Mouse (Mus musculus) gonadal fat pad, adult 2 months (tissue): ENCODE results near the gene Crim1. TPM values are rescaled to one million over a fixed set of nuclear protein-coding genes. Genes with fewer than 3 reads are reported as not detected.
A peak's percentile ranks its signal among the peaks of the same experiment; 100 is the strongest.

Experiments
- DNase-seq: peaks from one replicate; pipeline ENCODE4 v3.0.0-alpha.2; 2012; ENCODE audit warnings: low read depth
- polyA plus RNA-seq: library from polyadenylated mRNA; depleted of rRNA; stranded (reverse); fragments of >200 nt; gene quantifications from 2 replicates; pipeline ENCODE4 v1.2.3, GENCODE M21; 2012; rRNA removed

Crim1 gene
- 44.6 and 46.9 TPM in 2 replicates for polyA plus RNA-seq

DNA sequence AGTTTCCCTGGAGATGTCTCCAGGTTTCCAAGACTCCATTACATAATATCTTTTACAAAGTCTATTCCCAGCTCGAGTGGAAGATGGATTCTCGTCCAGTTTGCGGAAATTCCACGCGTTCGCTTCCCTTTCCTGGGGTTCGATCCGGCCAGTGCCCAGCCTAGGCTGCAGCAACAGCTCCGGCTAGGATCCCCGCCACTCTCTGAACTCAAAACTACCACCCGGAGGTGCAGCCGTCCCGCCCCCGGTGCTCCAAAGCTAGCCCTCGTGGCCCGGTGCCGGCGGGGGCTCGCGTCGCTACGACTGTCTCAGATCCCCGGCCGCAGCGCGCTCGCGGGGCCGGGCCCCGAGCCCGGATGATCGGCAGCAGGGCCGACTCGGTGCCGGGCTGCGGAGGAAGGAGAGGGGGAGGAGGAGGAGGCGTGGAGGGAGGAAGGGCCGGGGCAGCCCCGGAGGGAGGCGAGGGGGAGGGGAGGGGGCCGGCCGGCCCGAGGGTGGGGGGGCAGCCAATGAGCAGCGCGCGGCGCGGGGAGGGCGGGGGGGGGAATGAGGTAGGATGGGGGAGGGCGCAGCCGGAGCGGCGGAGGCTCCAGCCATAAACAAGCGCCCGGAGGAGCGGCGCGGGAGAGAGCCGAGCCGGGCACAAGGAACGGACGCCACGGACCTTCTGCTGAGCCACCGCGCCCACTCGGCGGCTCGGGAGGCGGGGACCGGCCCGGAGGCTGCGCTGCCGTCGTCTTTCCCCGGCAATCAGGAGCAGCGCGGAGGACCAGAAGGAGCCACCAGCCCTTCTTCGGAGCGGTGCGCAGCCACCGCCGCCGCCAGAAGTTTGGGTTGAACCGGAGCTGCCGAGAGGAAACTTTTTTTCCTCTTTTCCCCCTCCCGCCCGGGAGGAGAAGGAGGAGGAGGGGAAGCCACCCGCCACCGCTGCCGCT, at the start of gene Crim1:
Gene Crim1, plus strand, starts transcription at position 623 of the 935 bp plus-strand sequence.
- no peak for DNase-seq

DNA sequence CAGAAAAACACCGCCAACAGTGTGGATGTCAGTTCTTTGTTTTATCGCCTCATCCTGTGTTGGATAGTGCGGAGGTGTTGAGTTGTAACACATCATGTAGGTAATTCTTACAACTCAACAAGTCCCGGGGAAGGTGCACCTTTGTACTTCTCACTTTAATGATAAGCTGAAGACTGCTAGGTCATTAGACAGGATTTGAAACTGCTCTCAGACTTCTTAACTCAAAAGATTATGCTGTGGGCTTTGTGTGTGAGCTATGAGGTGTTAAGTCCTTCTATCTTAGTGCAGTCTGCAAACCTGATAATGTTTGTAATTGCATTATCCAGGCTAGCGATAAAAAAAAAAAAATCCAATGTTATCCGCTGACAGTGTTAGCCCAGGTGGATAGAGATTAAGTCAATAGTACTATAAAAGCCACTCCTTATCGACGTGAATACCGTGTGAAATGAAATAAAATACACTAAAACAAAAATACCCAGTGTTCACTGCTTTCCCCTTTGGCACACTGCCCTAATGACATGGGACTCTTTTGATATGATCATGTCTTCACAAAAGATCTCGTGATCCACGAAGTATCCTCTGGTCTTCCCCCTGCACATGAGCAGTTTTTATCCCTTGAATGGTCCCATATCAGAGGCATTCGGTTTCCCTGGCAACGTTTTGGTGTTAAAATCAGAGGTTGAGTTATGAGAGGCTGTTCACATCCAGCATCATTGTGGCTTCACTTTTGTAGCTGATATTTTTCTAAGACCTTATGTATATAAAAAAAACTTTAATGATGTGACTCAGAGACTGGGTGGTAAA, 48.4 kb upstream of the Crim1 start:
- no peak for DNase-seq

DNA sequence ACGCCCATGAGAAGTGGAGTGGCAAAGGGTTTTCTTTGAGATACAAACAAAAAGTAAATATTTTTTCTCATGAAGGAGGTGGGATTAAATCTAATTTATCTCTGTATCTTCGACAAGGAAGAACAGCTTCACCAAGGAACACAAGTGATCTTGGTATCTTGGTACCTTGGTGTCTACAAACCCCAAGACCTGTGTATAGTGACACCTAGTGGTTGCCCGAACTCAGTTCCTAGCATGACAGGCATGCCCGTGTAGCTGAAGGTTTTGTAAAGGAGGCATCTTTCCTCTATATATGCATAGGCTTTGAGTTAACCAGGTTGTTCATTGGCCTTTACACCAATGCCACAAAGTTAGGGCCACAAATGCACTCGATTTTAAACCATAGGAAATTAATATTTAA, 36.8 kb upstream of the Crim1 start:
- no peak for DNase-seq

- DNase-seq: no peak
Observed at GRCm38 (mm10) chr17:78163724-78164236, 36.3 kb upstream of the Crim1 start.

GRCm38 (mm10) chr17:78165855-78166254, 34.2 kb upstream of the Crim1 start:
- DNase-seq: no peak

GRCm38 (mm10) chr17:78166566-78166965, 33.5 kb upstream of the Crim1 start:
- DNase-seq: peak; percentile 79

DNA sequence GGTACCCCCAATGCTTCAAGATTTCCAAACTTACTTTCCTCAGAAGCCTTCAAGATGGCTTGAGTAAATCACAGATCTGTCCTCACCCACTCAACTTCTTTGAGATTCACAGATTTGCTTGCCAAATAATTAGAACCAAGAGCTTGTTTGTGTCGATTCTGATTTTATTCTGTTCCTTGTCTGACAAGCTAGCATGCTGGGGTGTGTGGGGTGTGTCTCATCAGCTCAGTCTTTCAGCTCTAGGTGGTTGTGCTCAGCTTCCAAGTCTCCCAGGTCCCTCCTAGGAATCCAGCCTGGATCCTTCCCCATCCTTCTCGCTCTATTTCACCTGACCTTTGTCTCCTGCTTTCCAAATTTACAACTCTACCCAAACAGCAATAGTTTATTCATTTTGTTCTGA, 27.7 kb upstream of the Crim1 start:
- no peak for DNase-seq

DNA sequence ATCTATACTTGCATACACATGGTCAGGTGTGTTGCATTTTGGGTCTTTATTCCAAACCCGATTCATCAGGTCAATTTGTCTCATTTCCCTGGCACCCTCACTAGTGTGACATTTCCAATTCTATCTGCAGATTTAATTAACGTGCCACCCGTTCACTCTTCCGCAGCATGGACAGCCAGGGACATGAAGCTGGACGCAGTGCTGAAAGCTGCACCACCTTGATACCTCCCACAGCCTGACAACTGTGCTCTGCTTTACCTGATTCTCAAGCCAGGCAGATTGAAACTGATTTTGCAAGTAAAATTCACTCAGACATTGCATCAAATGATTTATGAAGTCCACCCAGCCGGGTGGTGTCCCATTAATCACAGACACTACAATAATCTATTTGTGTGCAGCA, 19.3 kb upstream of the Crim1 start:
- DNase-seq: no peak

DNA sequence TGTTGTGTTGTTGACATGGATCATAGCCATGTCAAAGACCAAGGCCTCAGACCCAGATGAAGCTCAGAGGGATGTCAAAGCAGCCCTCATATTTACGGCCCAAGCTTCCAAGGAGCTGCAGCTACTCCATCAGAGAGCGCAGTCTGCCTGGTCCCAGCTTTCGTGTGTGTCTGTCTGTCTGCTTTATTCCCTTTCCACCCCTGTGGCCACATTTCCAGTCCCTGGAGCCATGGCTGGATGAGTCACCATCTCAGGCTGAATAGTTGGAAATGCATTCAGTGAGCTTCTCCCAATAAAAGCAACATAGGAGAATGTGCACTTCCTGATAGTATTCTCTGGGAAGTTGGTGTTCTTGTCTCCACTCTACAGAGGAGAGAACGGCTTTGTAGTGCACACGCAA, 3.9 kb upstream of the Crim1 start:
- no peak for DNase-seq

DNA sequence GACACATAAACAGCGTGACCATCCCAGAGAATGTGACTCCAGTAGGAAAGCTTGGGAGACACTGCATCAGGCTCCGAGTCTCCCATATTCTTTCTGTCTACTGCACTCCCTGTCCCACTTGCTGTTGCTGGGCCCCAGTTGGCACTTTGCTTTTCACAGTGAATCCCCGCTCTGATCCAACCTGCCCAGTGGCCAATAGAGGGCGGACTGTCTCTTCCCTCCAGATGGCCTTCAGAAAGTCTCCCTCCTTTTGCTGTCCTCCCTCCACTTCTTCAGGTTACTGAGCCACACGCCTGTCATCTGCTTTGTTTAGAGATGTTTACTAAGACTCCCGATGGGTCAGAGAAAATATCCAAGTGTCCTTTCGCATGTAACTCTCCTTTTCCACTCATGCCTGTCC, 2.9 kb upstream of the Crim1 start:
- DNase-seq: no peak

DNA sequence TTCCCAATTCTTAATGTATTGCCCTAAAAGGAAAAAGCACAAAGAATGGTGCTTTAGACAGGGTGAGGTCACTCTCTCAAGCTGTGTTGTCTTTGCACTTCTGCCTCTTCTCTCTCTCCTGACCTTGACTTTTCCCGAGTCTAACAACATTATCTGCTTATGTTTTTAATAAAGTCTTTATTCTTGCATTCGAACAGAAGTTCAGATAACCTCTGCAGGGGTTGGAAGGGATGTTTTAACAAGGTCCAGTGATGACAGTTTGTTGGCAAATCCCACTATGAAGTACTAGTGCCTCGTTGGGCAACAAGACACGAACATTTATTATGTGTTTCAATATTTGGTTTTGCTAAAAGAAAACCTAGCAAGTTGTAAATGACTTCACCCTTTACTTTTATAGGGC, 1.9 kb upstream of the Crim1 start:
- no peak for DNase-seq

DNA sequence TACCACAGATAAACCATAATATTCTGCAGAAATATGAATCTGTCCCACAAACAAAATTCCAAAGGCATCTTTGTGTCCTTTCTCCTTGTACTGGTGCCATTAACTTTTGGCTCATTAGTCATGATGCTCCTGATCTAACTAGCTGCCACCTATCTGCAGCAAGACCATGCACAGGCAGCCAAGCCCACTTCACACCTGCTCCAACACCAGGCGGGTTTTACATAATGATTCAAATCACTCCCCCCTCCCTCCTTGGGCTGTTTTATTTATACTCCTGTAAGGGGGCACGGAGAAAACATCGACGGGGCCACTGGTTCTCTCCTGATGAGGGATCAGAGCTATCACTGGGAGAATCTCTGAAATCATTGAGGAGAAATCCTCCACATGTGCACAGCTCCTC, 1.2 kb upstream of the Crim1 start:
- no peak for DNase-seq

DNA sequence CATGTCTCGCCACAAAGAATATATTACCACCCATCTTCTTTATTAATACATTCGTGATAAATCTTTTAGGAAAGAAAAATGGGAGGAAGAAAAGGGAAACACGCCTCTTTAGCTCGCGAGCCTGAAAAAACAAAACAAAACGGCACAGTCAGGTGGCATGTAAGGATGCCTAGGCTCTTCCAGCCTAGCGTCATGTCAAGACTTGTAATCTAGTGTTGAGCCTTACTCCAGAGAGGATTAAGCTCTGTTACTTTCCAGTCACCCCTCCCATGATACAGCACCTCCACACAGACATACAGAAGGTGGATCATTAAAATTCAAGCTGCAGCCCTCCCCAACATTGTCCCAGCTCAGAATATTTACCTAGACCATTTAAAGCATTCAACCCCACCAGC, 820 bp upstream of the Crim1 start:
- DNase-seq: no peak

- DNase-seq: no peak
Observed at GRCm38 (mm10) chr17:78200561-78201220, 643 bp downstream of the Crim1 start.

GRCm38 (mm10) chr17:78201221-78202058, 1.4 kb downstream of the Crim1 start:
- DNase-seq: no peak

- no peak for DNase-seq
Observed at GRCm38 (mm10) chr17:78202221-78202620, 2.2 kb downstream of the Crim1 start.

- no peak for DNase-seq
Observed at GRCm38 (mm10) chr17:78202756-78203155, 2.7 kb downstream of the Crim1 start.

DNA sequence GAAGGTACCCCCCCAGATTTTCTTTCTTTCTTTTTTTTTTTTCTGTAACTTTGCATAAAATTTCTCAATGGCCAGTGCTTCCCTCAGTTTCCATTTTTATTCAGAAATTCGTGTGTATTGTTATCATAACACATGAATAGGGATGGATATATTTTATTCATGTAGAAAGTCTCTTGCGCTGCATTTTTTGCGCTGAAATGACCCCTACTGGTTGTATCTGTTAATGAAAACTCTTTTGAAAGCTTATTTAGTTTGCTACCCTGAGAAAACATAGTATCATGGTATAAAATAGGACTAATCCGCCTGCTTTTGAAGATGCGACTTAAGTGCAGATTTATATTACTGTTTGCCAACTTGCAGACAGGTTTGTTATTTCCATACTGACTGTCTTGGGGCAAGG, 3.4 kb downstream of the Crim1 start:
- no peak for DNase-seq

DNA sequence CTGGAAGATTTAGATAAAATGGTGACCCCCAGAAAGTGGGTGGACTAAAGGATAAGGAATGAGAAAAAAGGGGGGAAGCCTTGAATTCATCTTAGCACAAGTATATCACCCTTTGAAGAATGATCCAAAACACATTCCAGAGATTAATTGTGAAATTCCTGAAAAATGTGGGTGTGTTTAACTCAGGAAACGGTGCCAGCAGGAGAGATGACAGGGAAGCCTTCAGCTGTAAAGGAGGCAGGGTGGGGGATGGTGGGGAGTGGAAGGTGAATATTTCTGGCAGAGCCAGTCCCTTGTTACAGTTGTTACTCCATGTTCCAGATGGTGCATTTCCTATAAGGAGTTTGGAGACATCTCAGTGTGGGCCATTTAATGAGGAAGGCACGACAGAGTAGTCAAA, 6.4 kb downstream of the Crim1 start:
- DNase-seq: no peak

GRCm38 (mm10) chr17:78207246-78207645, 7.2 kb downstream of the Crim1 start:
- no peak for DNase-seq

- no peak for DNase-seq
Observed at GRCm38 (mm10) chr17:78208805-78209204, 8.8 kb downstream of the Crim1 start.
